Mouse (Mus musculus) left cerebral cortex, postnatal 36 days (tissue): ENCODE measurements around the gene Parp11. TPM values are rescaled to one million over a fixed set of nuclear protein-coding genes. Genes with fewer than 3 reads are reported as not detected.
"Not testable (repeated sequence)": the region's sequence is repeated elsewhere in the genome, so short reads cannot be mapped to it uniquely, and the experiment has no call there.

ENCODE experiments used
- DNase-seq, 2 experiments: peaks; one replicate each; pipeline ENCODE4 v3.0.0; 2021 to 2022; ENCODE audit warnings: low spot score in 2 of 2, mixed read lengths in 1 of 2
- intact Hi-C: fragments of 180-260 bp; cut with DNase I; formaldehyde crosslinking; loops from one replicate; pipeline ENCODE4 v1.15.1; 2025
- total RNA-seq, 2 experiments: library from RNA; stranded (reverse); gene quantifications; 2 replicates each; pipeline ENCODE4 v1.2.3; 2021

The Parp11 gene
- total RNA-seq, 2 experiments from 2014 or later, result 33.4 to 41.0 TPM

- intact Hi-C loops, result no loop called here
- DNase-seq, result no peak
Observed at GRCm38 (mm10) chr6:127491046-127491445, 44.4 kb downstream of the Parp11 start.

GRCm38 (mm10) chr6:127492561-127492960 is 45.9 kb downstream of the Parp11 start:
- intact Hi-C loops, result no loop called here
- no peak for DNase-seq

- DNase-seq, result peak; percentile 33 to 52
- intact Hi-C loops, result no loop called here
Observed at GRCm38 (mm10) chr6:127493750-127494149, 47.1 kb downstream of the Parp11 start.

- no peak for DNase-seq
- intact Hi-C loops, result no loop called here
Observed at GRCm38 (mm10) chr6:127494357-127494756, 47.7 kb downstream of the Parp11 start.

GRCm38 (mm10) chr6:127495251-127495650 is 48.6 kb downstream of the Parp11 start:
- DNase-seq, result no peak
- intact Hi-C loops, result no loop called here

GRCm38 (mm10) chr6:127495876-127496275 is 49.2 kb downstream of the Parp11 start:
- intact Hi-C loops, result no loop called here
- DNase-seq, result no peak

GRCm38 (mm10) chr6:127496841-127497656 is 50.4 kb downstream of the Parp11 start:
- DNase-seq, result peak in 1 of 2 experiments; percentile 21
- intact Hi-C loops, result no loop called here

GRCm38 (mm10) chr6:127500119-127500518 is 53.5 kb downstream of the Parp11 start:
- intact Hi-C loops, result loop anchor here (5.0 kb wide), 1 partner anchor 82 kb away; no protein-coding TSS in a partner anchor
- no peak for DNase-seq

GRCm38 (mm10) chr6:127500806-127501205 is 54.2 kb downstream of the Parp11 start:
- intact Hi-C loops, result loop anchor here (5.0 kb wide), 1 partner anchor 81 kb away; no protein-coding TSS in a partner anchor
- no peak for DNase-seq

GRCm38 (mm10) chr6:127502530-127502929 is 55.9 kb downstream of the Parp11 start:
- intact Hi-C loops, result loop anchor here (5.0 kb wide), 1 partner anchor 80 kb away; no protein-coding TSS in a partner anchor
- peak; percentile 32 to 47 for DNase-seq

GRCm38 (mm10) chr6:127513776-127514175 is 67.1 kb downstream of the Parp11 start:
- intact Hi-C loops, DNase-seq: not testable (repeated sequence)

- no peak for DNase-seq
- intact Hi-C loops, result no loop called here
Observed at GRCm38 (mm10) chr6:127521176-127521575, 74.5 kb downstream of the Parp11 start.

- intact Hi-C loops, result no loop called here
- no peak for DNase-seq
Observed at GRCm38 (mm10) chr6:127522326-127522725, 75.7 kb downstream of the Parp11 start.

GRCm38 (mm10) chr6:127524442-127524841 is 77.8 kb downstream of the Parp11 start:
- DNase-seq, result peak in 1 of 2 experiments; percentile 19
- intact Hi-C loops, result no loop called here

GRCm38 (mm10) chr6:127528625-127529024 is 82.0 kb downstream of the Parp11 start:
- intact Hi-C loops, result no loop called here

GRCm38 (mm10) chr6:127529451-127529850 is 82.8 kb downstream of the Parp11 start:
- intact Hi-C loops, result no loop called here
- DNase-seq, result peak; percentile 12 to 17

More at GRCm38 (mm10) chr6:127528625-127529024, 82.0 kb downstream of the Parp11 start:
- DNase-seq, result no peak

- DNase-seq, result no peak
Observed at GRCm38 (mm10) chr6:127530206-127530605, 83.6 kb downstream of the Parp11 start.

GRCm38 (mm10) chr6:127531412-127532205 is 85.0 kb downstream of the Parp11 start:
- intact Hi-C loops, result no loop called here
- DNase-seq, result no peak

More at GRCm38 (mm10) chr6:127530206-127530605, 83.6 kb downstream of the Parp11 start:
- intact Hi-C loops, result no loop called here

GRCm38 (mm10) chr6:127532304-127532703 is 85.7 kb downstream of the Parp11 start:
- DNase-seq, result no peak
- intact Hi-C loops, result no loop called here

- intact Hi-C loops, result no loop called here
- DNase-seq, result no peak
Observed at GRCm38 (mm10) chr6:127533766-127534165, 87.1 kb downstream of the Parp11 start.
